Mouse (Mus musculus): ENCODE data around the gene Txndc2. TPM values are rescaled to one million over a fixed set of nuclear protein-coding genes. Genes with fewer than 3 reads are reported as not detected.

Gene Txndc2
- total RNA-seq (2021), result not detected
- long read RNA-seq, experiment 1, result 0 reads
- long read RNA-seq, experiment 2, result 0 reads

- peak within 1 kb of the TSS; percentile 56 for H3K4me3 ChIP-seq
- peak within 1 kb of the TSS; percentile 90 for H3K27ac ChIP-seq
- TF ChIP-seq CTCF (IDR thresholded peaks at IDR 0.05), result no peak
- intact Hi-C loops (cut with DNase I), result loop anchor here (2.0 kb wide), 1 partner anchor 25 kb away; no protein-coding TSS in a partner anchor
- no peak for DNase-seq
These were observed at the start of gene Txndc2 for GRCm38 (mm10) chr17:65641734-65642218. Gene Txndc2 (minus strand): TSS chr17:65642168.

- peak overlapping the region; percentile 86 for H3K27ac ChIP-seq
- peak; percentile 78 for DNase-seq
- H3K4me3 ChIP-seq, result no peak overlapping the region; the same call in 1 of the 2 replicates
- no peak for TF ChIP-seq CTCF (IDR thresholded peaks at IDR 0.05)
- intact Hi-C loops (cut with DNase I), result loop anchor here (5.0 kb wide), 1 partner anchor 36 kb away; no protein-coding TSS in a partner anchor
These were observed 41.8 kb upstream of the Txndc2 start for GRCm38 (mm10) chr17:65683731-65684130.

GRCm38 (mm10) chr17:65683316-65683715, 41.3 kb upstream of the Txndc2 start:
- intact Hi-C loops (cut with DNase I), result loop anchor here (5.0 kb wide), 1 partner anchor 36 kb away; no protein-coding TSS in a partner anchor
- no peak for TF ChIP-seq CTCF (IDR thresholded peaks at IDR 0.05)
- H3K27ac ChIP-seq, result peak overlapping the region; percentile 86

GRCm38 (mm10) chr17:65682071-65682680, 40.2 kb upstream of the Txndc2 start:
- intact Hi-C loops (cut with DNase I), result loop anchor here (5.0 kb wide), 1 partner anchor 35 kb away; no protein-coding TSS in a partner anchor
- peak overlapping the region; percentile 86 for H3K27ac ChIP-seq
- no peak for TF ChIP-seq CTCF (IDR thresholded peaks at IDR 0.05)
- H3K4me3 ChIP-seq, result no peak overlapping the region
- DNase-seq, result no peak

More at GRCm38 (mm10) chr17:65683316-65683715, 41.3 kb upstream of the Txndc2 start:
- peak overlapping the region; percentile 40 for H3K4me3 ChIP-seq
- DNase-seq, result peak; percentile 49

GRCm38 (mm10) chr17:65681516-65681915, 39.5 kb upstream of the Txndc2 start:
- TF ChIP-seq CTCF (IDR thresholded peaks at IDR 0.05), result no peak
- Histone ChIP-seq H3K4me3 (no peak overlapping the region), H3K27ac (peak overlapping the region; percentile 48; the same call in 1 of the 2 replicates)
- DNase-seq, result no peak
- intact Hi-C loops (cut with DNase I), result loop anchor here (5.0 kb wide), 1 partner anchor 34 kb away; no protein-coding TSS in a partner anchor

- TF ChIP-seq CTCF (IDR thresholded peaks at IDR 0.05), result no peak
- intact Hi-C loops (cut with DNase I), result loop anchor here (5.0 kb wide), 1 partner anchor 34 kb away; no protein-coding TSS in a partner anchor
- DNase-seq, result no peak
- no peak overlapping the region for H3K4me3 ChIP-seq
- H3K27ac ChIP-seq, result peak overlapping the region; percentile 46
These were observed 38.9 kb upstream of the Txndc2 start for GRCm38 (mm10) chr17:65680801-65681412.

- intact Hi-C loops (cut with DNase I), result loop anchor here (2.0 to 5.0 kb wide), 2 partner anchors 33 to 65 kb away; no protein-coding TSS in a partner anchor
- Histone ChIP-seq H3K4me3 (peak overlapping the region; percentile 35; the same call in 1 of the 2 replicates), H3K27ac (peak overlapping the region; percentile 82)
- DNase-seq, result peak; percentile 48
- no peak for TF ChIP-seq CTCF (IDR thresholded peaks at IDR 0.05)
These were observed 38.0 kb upstream of the Txndc2 start for GRCm38 (mm10) chr17:65679806-65680446.

- intact Hi-C loops (cut with DNase I), result loop anchor here (2.0 kb wide), 1 partner anchor 63 kb away; no protein-coding TSS in a partner anchor
- H3K4me3 ChIP-seq, result no peak overlapping the region
- peak; percentile 60 for TF ChIP-seq CTCF (IDR thresholded peaks at IDR 0.05)
These were observed 35.8 kb upstream of the Txndc2 start for GRCm38 (mm10) chr17:65677742-65678141.

GRCm38 (mm10) chr17:65676536-65676935, 34.6 kb upstream of the Txndc2 start:
- no peak for TF ChIP-seq CTCF (IDR thresholded peaks at IDR 0.05)
- no peak overlapping the region for H3K4me3 ChIP-seq
- intact Hi-C loops (cut with DNase I), result no loop called here
- DNase-seq, result no peak
- H3K27ac ChIP-seq, result 0 out of 2 replicates have a peak overlapping the region, but pooled peaks have one; percentile 3

More at GRCm38 (mm10) chr17:65677742-65678141, 35.8 kb upstream of the Txndc2 start:
- no peak for DNase-seq
- 0 out of 2 replicates have a peak overlapping the region, but pooled peaks have one; percentile 10 for H3K27ac ChIP-seq

GRCm38 (mm10) chr17:65675985-65676384, 34.0 kb upstream of the Txndc2 start:
- intact Hi-C loops (cut with DNase I), result no loop called here
- no peak overlapping the region for H3K4me3 ChIP-seq
- H3K27ac ChIP-seq, result 0 out of 2 replicates have a peak overlapping the region, but pooled peaks have one; percentile 3
- no peak for DNase-seq
- TF ChIP-seq CTCF (IDR thresholded peaks at IDR 0.05), result no peak

GRCm38 (mm10) chr17:65674710-65675171, 32.8 kb upstream of the Txndc2 start:
- DNase-seq, result no peak
- Histone ChIP-seq H3K4me3 (no peak overlapping the region), H3K27ac (peak overlapping the region; percentile 20; the same call in 1 of the 2 replicates)
- TF ChIP-seq CTCF (IDR thresholded peaks at IDR 0.05), result no peak
- intact Hi-C loops (cut with DNase I), result no loop called here

GRCm38 (mm10) chr17:65672926-65673325, 31.0 kb upstream of the Txndc2 start:
- TF ChIP-seq CTCF (IDR thresholded peaks at IDR 0.05), result no peak
- intact Hi-C loops (cut with DNase I), result no loop called here
- no peak overlapping the region for H3K27ac ChIP-seq
- DNase-seq, result no peak
- H3K4me3 ChIP-seq, result no peak overlapping the region

Data from gastrocnemius, adult 2 months (tissue).